Mouse (Mus musculus) embryo, embryonic 11 days (tissue): ENCODE measurements around the gene Xrcc4.
A peak's percentile ranks its signal among the peaks of the same experiment; 100 is the strongest.

Source experiments
- DNase-seq: peaks from one replicate; pipeline ENCODE4 v3.0.0-alpha.2; 2015

Gene Xrcc4

GRCm38 (mm10) chr13:89735111-89735510 lies 354.3 kb downstream of the Xrcc4 start:
- DNase-seq = no peak

- DNase-seq = peak; percentile 31
Observed at GRCm38 (mm10) chr13:89726492-89726891, 362.9 kb downstream of the Xrcc4 start.
